Mouse (Mus musculus) lung, adult 2 months (tissue): Measurements from ENCODE around the gene Brd9.

Experiments used
- CTCF ChIP-seq: fragments of 200-500 bp; IDR thresholded peaks from 2 replicates; pipeline ENCODE4 v1.5.1; 2011; ENCODE audit warnings: mild to moderate bottlenecking, low read length, control low read depth; ENCODE audit not compliant: insufficient read depth
- POLR2A ChIP-seq: fragments of 200-500 bp; IDR thresholded peaks from 2 replicates; pipeline ENCODE4 v1.6.1; 2011; ENCODE audit warnings: low read depth, mild to moderate bottlenecking, control low read depth, low read length, borderline replicate concordance; ENCODE audit errors: extremely low read depth

GRCm38 (mm10) chr13:73990761-73991160, 53.1 kb downstream of the Brd9 start:
- TF ChIP-seq POLR2A (no peak), CTCF (no peak)
